Mouse (Mus musculus) erythroblast, embryonic 14.5 days (primary cell): Measurements from ENCODE around the gene Akr1b3.

Experiments
- GATA1 ChIP-seq: IDR thresholded peaks from 2 replicates; pipeline ENCODE4 v1.6.1; 2012; ENCODE audit warnings: low read length, inconsistent platforms, mixed read lengths
- TAL1 ChIP-seq: IDR thresholded peaks from 3 replicates; pipeline ENCODE4 v1.6.1; 2012; ENCODE audit warnings: low read length, inconsistent platforms, mixed read lengths

- TF ChIP-seq TAL1 (no peak), GATA1 (no peak)
These were observed 58.7 kb downstream of the Akr1b3 start for GRCm38 (mm10) chr6:34258546-34258945.
